Mouse (Mus musculus) stomach, embryonic 15.5 days (tissue): Measurements from ENCODE around the gene Esrra. TPM values are rescaled to one million over a fixed set of nuclear protein-coding genes. Genes with fewer than 3 reads are reported as not detected.
A peak's percentile ranks its signal among the peaks of the same experiment; 100 is the strongest.

ENCODE experiments used
- ATAC-seq: fragments of 200-750 bp; cut with Nextera tagmentation; 2 replicates; pipeline ENCODE4 v1.8.0; 2017; ENCODE audit warnings: low read depth, moderate number of reproducible peaks, moderate TSS enrichment; ENCODE audit not compliant: insufficient read depth, low FRiP score
- H3K27ac ChIP-seq: fragments of 300-500 bp; sonication (generic); 2 replicates; pipeline ENCODE4 v1.5.1; 2015; ENCODE audit warnings: mild to moderate bottlenecking, inconsistent platforms
- H3K27me3 ChIP-seq: fragments of 300-500 bp; sonication (generic); replicated peaks from 2 replicates; pipeline ENCODE4 v1.6.1; 2015; ENCODE audit warnings: inconsistent platforms
- H3K36me3 ChIP-seq: fragments of 300-500 bp; sonication (generic); 2 replicates; pipeline ENCODE4 v1.6.1; 2015; ENCODE audit warnings: inconsistent platforms
- H3K4me1 ChIP-seq: fragments of 300-500 bp; sonication (generic); 2 replicates; pipeline ENCODE4 v1.6.1; 2015; ENCODE audit warnings: inconsistent platforms
- H3K4me2 ChIP-seq: fragments of 300-500 bp; sonication (generic); 2 replicates; pipeline ENCODE4 v1.6.1; 2015; ENCODE audit warnings: mild to moderate bottlenecking, inconsistent platforms
- H3K4me3 ChIP-seq: fragments of 300-500 bp; sonication (generic); replicated peaks from 2 replicates; pipeline ENCODE4 v1.5.1; 2015; ENCODE audit warnings: inconsistent platforms
- H3K9ac ChIP-seq: fragments of 300-500 bp; sonication (generic); 2 replicates; pipeline ENCODE4 v1.6.1; 2015; ENCODE audit warnings: inconsistent platforms
- H3K9me3 ChIP-seq: fragments of 300-500 bp; sonication (generic); 2 replicates; pipeline ENCODE4 v1.6.1; 2016; ENCODE audit warnings: inconsistent platforms
- WGBS: fragments of 180-500 bp; shearing (Covaris S2); methylation state at CpG from one replicate; pipeline ENCODE4 v1.1.7; 2015; 5-methylcytosine and 5-hydroxymethylcytosine counted together
- microRNA-seq: library from miRNA; unstranded; fragments of <30 nt; microRNA quantifications from one replicate; pipeline ENCODE4, GENCODE M21; 2016
- polyA plus RNA-seq: library from polyadenylated mRNA; unstranded; fragments of >200 nt; fragmentation: Nextera tagmentation; extraction: Ambion mirVana; gene quantifications from 2 replicates; pipeline ENCODE4 v1.2.1, GENCODE M21; 2015

The Esrra gene
- polyA plus RNA-seq, 1 experiment from 2014 or later = 17.1 TPM

GRCm38 (mm10) chr19:6871574-6872271, 49.9 kb downstream of the Esrra start:
- no peaks in the 10 kb centered on the region for H3K27me3 ChIP-seq
- 68% methylated on average over 5 of the region's 5 CpGs for WGBS

GRCm38 (mm10) chr19:6869355-6869754, 52.3 kb downstream of the Esrra start:
- peaks cover 3% of the 10 kb centered on the region; the same call in 1 of the 2 replicates for H3K4me1 ChIP-seq
- H3K9me3 ChIP-seq = no peaks in the 10 kb centered on the region
- peak overlapping the region; percentile 23 for H3K4me3 ChIP-seq
- WGBS = 1% methylated on average over 5 of the region's 5 CpGs
- H3K27me3 ChIP-seq = no peaks in the 10 kb centered on the region
- H3K27ac ChIP-seq = peak overlapping the region; percentile 36
- peak; percentile 31; the same call in 1 of the 2 replicates for ATAC-seq
- no peak overlapping the region for H3K9ac ChIP-seq
- no peaks in the 10 kb centered on the region for H3K36me3 ChIP-seq
- peak overlapping the region; percentile 52 for H3K4me2 ChIP-seq

More at GRCm38 (mm10) chr19:6871574-6872271, 49.9 kb downstream of the Esrra start:
- H3K36me3 ChIP-seq = no peaks in the 10 kb centered on the region
- no peak overlapping the region for H3K4me2 ChIP-seq
- peaks cover 3% of the 10 kb centered on the region; the same call in 1 of the 2 replicates for H3K4me1 ChIP-seq
- 0 out of 2 replicates have a peak overlapping the region, but pooled peaks have one; percentile 11 for H3K27ac ChIP-seq
- H3K9ac ChIP-seq = no peak overlapping the region
- ATAC-seq = no peak
- no peak overlapping the region for H3K4me3 ChIP-seq
- no peaks in the 10 kb centered on the region for H3K9me3 ChIP-seq

GRCm38 (mm10) chr19:6861451-6861850, 60.2 kb downstream of the Esrra start:
- H3K4me2 ChIP-seq = no peak overlapping the region
- H3K27me3 ChIP-seq = no peaks in the 10 kb centered on the region
- no peak overlapping the region for H3K9ac ChIP-seq
- H3K27ac ChIP-seq = no peak overlapping the region
- no peaks in the 10 kb centered on the region for H3K36me3 ChIP-seq
- H3K4me1 ChIP-seq = no peaks in the 10 kb centered on the region
- H3K9me3 ChIP-seq = no peaks in the 10 kb centered on the region
- H3K4me3 ChIP-seq = no peak overlapping the region
- WGBS = 85% methylated on average over 4 of the region's 4 CpGs
- ATAC-seq = no peak

Small RNAs within 50 kb of the gene (microRNA-seq; reads per million reads assigned to microRNA genes)
- 1.2 reads per million for gene Mir6990

Other genes with a start within 250 kb of the Esrra start
- gene Rps6ka4, start 81.2 kb downstream of the Esrra start, polyA plus RNA-seq = 28.1 and 30.1 TPM in 2 replicates
- gene Ccdc88b, start 63.6 kb downstream of the Esrra start, polyA plus RNA-seq = 1.7 and 1.9 TPM in 2 replicates
- 130 and 135 TPM in 2 replicates for gene Trmt112, start 12.1 kb downstream of the Esrra start, polyA plus RNA-seq
- 228 and 279 TPM in 2 replicates for gene Prdx5, start 11.7 kb downstream of the Esrra start, polyA plus RNA-seq
- gene Catsperz, start 3.6 kb upstream of the Esrra start, polyA plus RNA-seq = 1.6 TPM in 2 replicates
- 0.67 and 0.86 TPM in 2 replicates for gene Kcnk4, start 12.7 kb upstream of the Esrra start, polyA plus RNA-seq
- 71.6 and 75.8 TPM in 2 replicates for gene Bad, start 20.0 kb upstream of the Esrra start, polyA plus RNA-seq
- 26.7 and 29.9 TPM in 2 replicates for gene Gpr137, start 20.7 kb upstream of the Esrra start, polyA plus RNA-seq
- 165 and 184 TPM in 2 replicates for gene Ppp1r14b, start 53.2 kb upstream of the Esrra start, polyA plus RNA-seq
- gene Plcb3, start 54.7 kb upstream of the Esrra start, polyA plus RNA-seq = 81.3 and 92.2 TPM in 2 replicates
- 156 and 163 TPM in 2 replicates for gene Fkbp2, start 58.7 kb upstream of the Esrra start, polyA plus RNA-seq
- 43.9 and 44.8 TPM in 2 replicates for gene Vegfb, start 65.8 kb upstream of the Esrra start, polyA plus RNA-seq
- gene Dnajc4, start 70.8 kb upstream of the Esrra start, polyA plus RNA-seq = 26.4 and 28.2 TPM in 2 replicates
- 21.1 and 24.9 TPM in 2 replicates for gene Nudt22, start 74.3 kb upstream of the Esrra start, polyA plus RNA-seq
- 10.0 and 10.1 TPM in 2 replicates for gene Trpt1, start 74.3 kb upstream of the Esrra start, polyA plus RNA-seq
- 14.0 and 16.2 TPM in 2 replicates for gene Fermt3, start 97.7 kb upstream of the Esrra start, polyA plus RNA-seq
- gene Stip1, start 118.2 kb upstream of the Esrra start, polyA plus RNA-seq = 185 and 219 TPM in 2 replicates
- 11.7 and 13.3 TPM in 2 replicates for gene Macrod1, start 135.0 kb upstream of the Esrra start, polyA plus RNA-seq
- gene Flrt1, start 183.9 kb upstream of the Esrra start, polyA plus RNA-seq = 3.5 and 4.2 TPM in 2 replicates